Mouse (Mus musculus) forebrain, embryonic 16.5 days (tissue): ENCODE measurements around the gene Ldhal6b. TPM values are rescaled to one million over a fixed set of nuclear protein-coding genes. Genes with fewer than 3 reads are reported as not detected.

Source experiments
- ATAC-seq: fragments of 200-750 bp; cut with Nextera tagmentation; 2 replicates; pipeline ENCODE4 v1.8.0; 2017; ENCODE audit warnings: mild to moderate bottlenecking, moderate library complexity
- H3K27ac ChIP-seq: fragments of 300-500 bp; sonication (generic); 2 replicates; pipeline ENCODE4 v1.5.1; 2014; ENCODE audit warnings: low read length, control low read depth
- H3K27me3 ChIP-seq: fragments of 300-500 bp; sonication (generic); replicated peaks from 2 replicates; pipeline ENCODE4 v1.6.1; 2014; ENCODE audit warnings: low read length; ENCODE audit not compliant: control insufficient read depth, insufficient read depth
- H3K36me3 ChIP-seq: fragments of 300-500 bp; sonication (generic); 2 replicates; pipeline ENCODE4 v1.6.1; 2014; ENCODE audit not compliant: control insufficient read depth, insufficient read depth
- H3K4me1 ChIP-seq: fragments of 300-500 bp; sonication (generic); replicated peaks from 2 replicates; pipeline ENCODE4 v1.6.1; 2014; ENCODE audit warnings: low read length; ENCODE audit not compliant: control insufficient read depth, insufficient read depth
- H3K4me2 ChIP-seq: fragments of 300-500 bp; sonication (generic); 2 replicates; pipeline ENCODE4 v1.6.1; 2014; ENCODE audit warnings: mild to moderate bottlenecking, low read length, control low read depth
- H3K4me3 ChIP-seq: fragments of 300-500 bp; sonication (generic); replicated peaks from 2 replicates; pipeline ENCODE4 v1.5.1; 2014; ENCODE audit warnings: mild to moderate bottlenecking, low read length, control low read depth
- H3K9ac ChIP-seq: fragments of 300-500 bp; sonication (generic); replicated peaks from 2 replicates; pipeline ENCODE4 v1.6.1; 2014; ENCODE audit warnings: low read depth, low read length, control low read depth
- H3K9me3 ChIP-seq: fragments of 300-500 bp; sonication (generic); 2 replicates; pipeline ENCODE4 v1.6.1; 2016; ENCODE audit warnings: low read length; ENCODE audit not compliant: control insufficient read depth
- WGBS: fragments of 180-500 bp; shearing (Covaris S2); extraction: QIAGEN DNeasy Blood & Tissue Kit; methylation state at CpG from one replicate; pipeline ENCODE4 v1.1.7; 2014; 5-methylcytosine and 5-hydroxymethylcytosine counted together
- microRNA-seq: library from miRNA; unstranded; fragments of <30 nt; microRNA quantifications from one replicate; pipeline ENCODE4, GENCODE M21; 2017
- polyA plus RNA-seq: library from polyadenylated mRNA; unstranded; fragments of >200 nt; fragmentation: Nextera tagmentation; extraction: Ambion mirVana; gene quantifications from 2 replicates; pipeline ENCODE4 v1.2.1, GENCODE M21; 2015

Gene Ldhal6b
- polyA plus RNA-seq, 1 experiment from 2014 or later = not detected

DNA sequence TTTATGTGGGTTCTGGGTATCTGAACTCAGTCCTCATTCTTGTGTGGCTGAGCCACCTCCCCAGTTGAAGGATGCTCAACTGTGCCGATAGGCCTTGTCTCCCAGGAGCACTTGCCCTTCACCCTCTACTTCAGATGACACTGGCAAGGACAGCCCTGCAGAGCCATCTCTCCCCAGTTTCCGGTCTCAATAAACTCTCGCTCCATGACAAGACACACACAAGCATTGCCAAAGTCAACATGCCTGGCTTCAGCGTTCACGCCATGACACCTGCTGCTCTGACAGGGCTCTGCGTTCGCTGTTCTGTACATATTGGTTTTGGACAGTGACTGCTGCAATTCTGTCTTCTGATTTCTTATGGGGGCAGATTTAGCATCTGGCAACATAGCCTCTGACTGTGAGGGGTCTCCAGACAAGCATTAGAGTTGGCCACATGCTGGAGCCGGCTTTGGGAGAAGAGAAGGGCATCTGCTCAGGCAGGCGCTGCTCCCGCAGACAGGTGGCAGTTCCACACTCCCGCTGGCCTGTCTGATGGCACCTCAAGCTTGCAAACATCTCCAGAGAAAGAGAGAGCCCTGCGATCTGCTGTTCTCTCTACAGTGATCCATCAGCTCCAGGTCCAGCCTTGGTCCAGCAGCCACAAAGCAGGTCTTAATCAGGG, 31.6 kb downstream of the Ldhal6b start:
- Histone ChIP-seq H3K27ac (no peak overlapping the region), H3K9me3 (no peaks in the 10 kb centered on the region), H3K27me3 (no peaks in the 10 kb centered on the region), H3K4me3 (no peak overlapping the region), H3K4me2 (no peak overlapping the region), H3K4me1 (peaks cover 6% of the 10 kb centered on the region; the same call in 1 of the 2 replicates), H3K9ac (no peak overlapping the region), H3K36me3 (no peaks in the 10 kb centered on the region)
- WGBS = 86% methylated on average over 12 of the region's 12 CpGs
- ATAC-seq = no peak

DNA sequence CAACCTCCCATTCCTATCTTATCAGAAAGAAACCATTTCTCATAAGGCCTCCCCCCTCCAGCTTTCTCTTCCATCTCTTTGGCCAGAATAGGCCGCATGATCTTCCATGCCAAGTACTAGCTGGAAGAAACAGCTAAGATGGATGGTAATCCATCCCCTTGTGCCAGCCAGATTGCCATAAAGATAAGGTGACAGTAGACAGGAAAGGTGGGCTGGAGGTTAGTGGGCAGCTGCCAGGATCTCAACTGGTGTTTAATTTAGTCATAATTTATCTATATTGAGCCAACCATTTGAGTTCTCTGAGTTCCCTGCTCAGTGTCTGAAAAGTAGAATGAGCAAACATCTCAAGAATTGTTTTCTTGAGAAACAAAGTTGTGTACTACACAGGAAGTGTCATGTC, 32.9 kb downstream of the Ldhal6b start:
- ATAC-seq = no peak

DNA sequence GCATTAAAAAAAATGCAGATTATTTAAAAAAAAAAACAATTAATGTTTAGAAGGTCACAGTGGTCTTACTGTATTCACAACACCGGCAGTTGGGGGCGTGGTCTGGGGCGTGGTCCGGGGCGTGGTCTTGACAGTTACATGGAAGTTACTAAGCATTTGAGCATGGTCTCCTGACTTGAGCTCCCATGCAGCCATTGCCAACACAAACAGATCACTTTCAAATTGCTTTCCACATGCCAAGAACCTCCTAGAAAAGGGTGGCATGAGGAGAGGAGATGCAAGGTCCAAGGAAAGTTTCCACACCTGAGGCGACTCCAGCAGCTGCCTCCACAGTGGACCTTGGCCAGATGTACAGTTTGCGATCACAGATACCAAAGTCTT, 40.6 kb downstream of the Ldhal6b start:
- H3K4me2 ChIP-seq = no peak overlapping the region
- no peak for ATAC-seq
- no peak overlapping the region for H3K9ac ChIP-seq
- H3K4me3 ChIP-seq = no peak overlapping the region
- H3K27ac ChIP-seq = no peak overlapping the region
- no peaks in the 10 kb centered on the region for H3K9me3 ChIP-seq
- no peaks in the 10 kb centered on the region for H3K27me3 ChIP-seq
- H3K36me3 ChIP-seq = no peaks in the 10 kb centered on the region
- H3K4me1 ChIP-seq = peaks cover 13% of the 10 kb centered on the region
- WGBS = 34% methylated on average over 7 of the region's 7 CpGs

More for the DNA sequence above, 32.9 kb downstream of the Ldhal6b start:
- no peaks in the 10 kb centered on the region for H3K27me3 ChIP-seq
- H3K9me3 ChIP-seq = no peaks in the 10 kb centered on the region
- peaks cover 5% of the 10 kb centered on the region; the same call in 1 of the 2 replicates for H3K4me1 ChIP-seq
- no peak overlapping the region for H3K4me2 ChIP-seq
- no peak overlapping the region for H3K27ac ChIP-seq
- no peak overlapping the region for H3K9ac ChIP-seq
- WGBS = 93% methylated on average over 1 of the region's 1 CpGs
- no peak overlapping the region for H3K4me3 ChIP-seq
- no peaks in the 10 kb centered on the region for H3K36me3 ChIP-seq

DNA sequence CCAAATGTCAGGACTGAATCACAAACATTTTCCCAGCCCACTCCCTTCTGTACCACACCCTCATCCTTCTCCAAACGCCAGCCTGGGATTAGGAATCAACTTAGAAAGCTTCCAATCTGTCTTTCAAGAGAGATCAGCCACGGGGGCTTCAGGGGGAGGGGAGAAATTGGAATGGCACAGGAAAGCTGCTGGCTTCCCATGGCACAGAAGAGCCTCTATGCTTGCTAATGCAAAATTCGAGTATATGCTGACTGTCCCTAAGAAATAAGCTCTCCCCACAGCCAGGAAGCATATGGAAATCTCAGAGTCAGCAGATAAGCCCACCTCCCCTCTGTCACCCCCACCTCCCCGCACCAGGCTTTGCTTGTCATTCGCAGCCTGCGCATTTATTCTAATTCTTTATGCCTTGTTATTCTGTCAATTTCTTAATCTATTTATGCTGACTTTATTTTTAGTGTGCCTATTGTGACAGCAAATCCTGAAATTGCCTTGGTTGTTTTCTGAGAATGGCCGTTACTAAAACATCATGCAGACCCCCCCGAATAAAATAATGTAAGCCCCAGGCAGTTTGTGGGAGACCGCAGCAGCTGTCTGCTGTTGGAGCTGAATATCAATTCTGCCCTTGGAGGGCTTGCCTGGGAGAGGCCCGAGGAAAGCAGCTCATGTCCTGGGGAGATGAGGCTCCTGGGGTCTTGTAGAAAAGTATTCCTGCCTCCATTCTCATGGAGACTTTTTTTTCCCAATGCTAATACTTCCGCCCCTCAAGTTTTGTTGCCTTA, 41.2 kb downstream of the Ldhal6b start:
- peak; percentile 86 for ATAC-seq
- Histone ChIP-seq H3K9me3 (no peaks in the 10 kb centered on the region), H3K36me3 (no peaks in the 10 kb centered on the region), H3K9ac (no peak overlapping the region), H3K4me3 (no peak overlapping the region), H3K27ac (peak overlapping the region; percentile 51), H3K4me1 (peaks cover 17% of the 10 kb centered on the region), H3K27me3 (no peaks in the 10 kb centered on the region), H3K4me2 (no peak overlapping the region; the same call in 1 of the 2 replicates)
- 18% methylated on average over 11 of the region's 11 CpGs for WGBS

DNA sequence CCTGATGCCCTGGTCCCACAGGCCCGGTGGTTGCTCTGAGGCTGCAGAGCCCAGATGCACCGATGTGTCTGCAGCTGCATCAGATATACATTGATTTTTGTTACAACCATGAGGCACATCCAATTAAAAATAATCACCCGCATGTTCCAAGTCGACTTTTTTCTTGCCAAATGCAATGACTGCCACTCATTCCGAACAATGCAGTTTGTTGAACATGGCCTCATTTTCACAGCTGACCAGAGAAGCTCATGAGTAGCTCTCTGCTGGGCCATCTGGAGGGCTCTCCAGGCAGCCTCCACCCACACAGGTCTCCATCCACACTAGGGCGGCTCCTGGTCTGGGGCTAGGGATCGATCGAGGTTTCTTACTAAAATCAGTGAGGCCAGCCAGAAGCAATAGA, 45.6 kb downstream of the Ldhal6b start:
- Histone ChIP-seq H3K9ac (no peak overlapping the region), H3K4me1 (peaks cover 17% of the 10 kb centered on the region), H3K27me3 (no peaks in the 10 kb centered on the region), H3K27ac (peak overlapping the region; percentile 11; the same call in 1 of the 2 replicates), H3K9me3 (no peaks in the 10 kb centered on the region), H3K4me3 (no peak overlapping the region), H3K4me2 (no peak overlapping the region), H3K36me3 (no peaks in the 10 kb centered on the region)
- ATAC-seq = peak; percentile 30; the same call in 1 of the 2 replicates
- 59% methylated on average over 8 of the region's 8 CpGs for WGBS

DNA sequence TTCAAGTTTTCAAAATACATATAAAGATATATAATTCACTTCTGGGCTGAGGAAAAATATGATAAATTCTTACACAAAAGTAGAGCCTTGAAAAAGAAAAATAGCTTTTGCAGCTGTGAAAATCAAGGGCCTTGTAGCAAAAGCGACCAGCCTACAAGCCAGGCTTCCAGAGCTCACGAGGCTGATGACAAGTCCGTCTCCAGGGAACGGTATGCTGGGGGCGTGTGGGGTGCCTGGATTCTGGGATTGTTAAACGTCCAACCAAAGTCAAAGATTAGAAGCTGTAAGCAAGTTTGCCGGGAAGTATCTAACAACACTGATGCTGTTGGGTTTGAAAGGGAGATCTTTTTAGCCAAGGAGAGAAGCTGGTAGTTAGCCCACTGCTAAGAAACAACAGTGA, 47.0 kb downstream of the Ldhal6b start:
- 63% methylated on average over 7 of the region's 7 CpGs for WGBS

DNA sequence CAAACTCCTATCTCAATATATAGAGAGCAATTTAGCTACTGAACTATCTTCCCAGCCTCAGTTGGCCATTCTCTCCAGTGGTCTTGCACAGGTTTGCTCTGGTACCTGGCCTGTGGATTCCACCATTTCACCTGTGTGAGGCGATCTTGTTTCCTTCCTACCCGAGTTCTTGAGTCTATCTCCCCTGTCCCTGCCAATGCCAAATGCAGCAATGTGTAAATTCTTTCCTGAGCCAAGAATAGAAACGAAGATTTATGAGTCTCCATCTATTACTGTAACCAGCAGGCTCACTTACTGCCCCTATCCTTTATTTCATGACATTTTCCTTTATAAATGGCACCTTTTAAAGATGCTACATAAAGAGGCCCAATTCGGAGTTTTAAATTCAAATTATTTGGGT, 47.5 kb downstream of the Ldhal6b start:
- Histone ChIP-seq H3K36me3 (no peaks in the 10 kb centered on the region), H3K9me3 (no peaks in the 10 kb centered on the region), H3K27me3 (no peaks in the 10 kb centered on the region), H3K4me1 (peaks cover 8% of the 10 kb centered on the region), H3K4me2 (no peak overlapping the region), H3K4me3 (no peak overlapping the region), H3K27ac (no peak overlapping the region), H3K9ac (no peak overlapping the region)
- ATAC-seq = no peak
- 62% methylated on average over 4 of the region's 4 CpGs for WGBS

More for the DNA sequence above, 47.0 kb downstream of the Ldhal6b start:
- no peak for ATAC-seq
- no peak overlapping the region for H3K9ac ChIP-seq
- H3K4me3 ChIP-seq = no peak overlapping the region
- no peaks in the 10 kb centered on the region for H3K36me3 ChIP-seq
- no peak overlapping the region for H3K4me2 ChIP-seq
- no peaks in the 10 kb centered on the region for H3K27me3 ChIP-seq
- H3K27ac ChIP-seq = no peak overlapping the region
- H3K4me1 ChIP-seq = peaks cover 8% of the 10 kb centered on the region
- no peaks in the 10 kb centered on the region for H3K9me3 ChIP-seq

Small RNA genes within 50 kb of the gene (microRNA-seq; reads per million reads assigned to microRNA genes)
- not detected for gene Gm22475

Other genes with a start within 250 kb of the Ldhal6b start
- 93.1 and 97.6 TPM in 2 replicates for gene Tmem242, start 21.5 kb upstream of the Ldhal6b start, polyA plus RNA-seq
- 6.6 and 8.1 TPM in 2 replicates for gene Zdhhc14, start 73.8 kb upstream of the Ldhal6b start, polyA plus RNA-seq